Mouse (Mus musculus) lung, postnatal 0 days (tissue): Measurements from ENCODE around the gene Foxk1. TPM values are rescaled to one million over a fixed set of nuclear protein-coding genes. Genes with fewer than 3 reads are reported as not detected.

Experiments
- ATAC-seq: fragments of 200-750 bp; cut with Nextera tagmentation; 2 replicates; pipeline ENCODE4 v1.8.0; 2017; ENCODE audit warnings: moderate library complexity
- DNase-seq: peaks from one replicate; pipeline ENCODE4 v3.0.0-alpha.2; 2016; ENCODE audit warnings: low spot score
- H3K27ac ChIP-seq: fragments of 300-500 bp; sonication (generic); 2 replicates; pipeline ENCODE4 v1.5.1; 2014; ENCODE audit warnings: antibody characterized with exemption, mild to moderate bottlenecking, low read length, mixed read lengths
- H3K27me3 ChIP-seq: fragments of 300-500 bp; sonication (generic); replicated peaks from 2 replicates; pipeline ENCODE4 v1.6.1; 2014; ENCODE audit warnings: low read length, mixed read lengths; ENCODE audit not compliant: insufficient read depth
- H3K36me3 ChIP-seq: fragments of 300-500 bp; sonication (generic); 2 replicates; pipeline ENCODE4 v1.6.1; 2014; ENCODE audit warnings: low read length, mixed read lengths; ENCODE audit not compliant: insufficient read depth
- H3K4me1 ChIP-seq: fragments of 300-500 bp; sonication (generic); 2 replicates; pipeline ENCODE4 v1.6.1; 2014; ENCODE audit warnings: antibody characterized with exemption, low read depth, low read length, mixed read lengths; ENCODE audit not compliant: insufficient read depth
- H3K4me2 ChIP-seq: fragments of 300-500 bp; sonication (generic); replicated peaks from 2 replicates; pipeline ENCODE4 v1.6.1; 2014; ENCODE audit warnings: low read depth, mild to moderate bottlenecking, low read length, moderate library complexity, mixed read lengths
- H3K4me3 ChIP-seq: fragments of 300-500 bp; sonication (generic); 2 replicates; pipeline ENCODE4 v1.5.1; 2014; ENCODE audit warnings: low read depth, low read length
- H3K9ac ChIP-seq: fragments of 300-500 bp; sonication (generic); replicated peaks from 2 replicates; pipeline ENCODE4 v1.6.1; 2014; ENCODE audit warnings: low read depth, mild to moderate bottlenecking
- H3K9me3 ChIP-seq: fragments of 300-500 bp; sonication (generic); 2 replicates; pipeline ENCODE4 v1.6.1; 2016; ENCODE audit warnings: low read length, mixed read lengths
- CTCF ChIP-seq: IDR thresholded peaks from 2 replicates; pipeline ENCODE4 v1.5.1; 2016; ENCODE audit warnings: antibody characterized with exemption, mild to moderate bottlenecking
- EP300 ChIP-seq: IDR thresholded peaks from 2 replicates; pipeline ENCODE4 v1.6.1; 2016; ENCODE audit warnings: antibody characterized with exemption, mild to moderate bottlenecking, control low read depth
- WGBS: fragments of 180-500 bp; shearing (Covaris S2); extraction: QIAGEN DNeasy Blood & Tissue Kit; methylation state at CpG from one replicate; pipeline ENCODE4 v1.1.7; 2014; 5-methylcytosine and 5-hydroxymethylcytosine counted together
- polyA plus RNA-seq: library from polyadenylated mRNA; unstranded; fragments of >200 nt; fragmentation: Nextera tagmentation; extraction: Ambion mirVana; gene quantifications from 2 replicates; pipeline ENCODE4 v1.2.1, GENCODE M21; 2015

The Foxk1 gene
- polyA plus RNA-seq, 1 experiment from 2014 or later = 4.3 TPM

GRCm38 (mm10) chr5:142415401-142415800 is 14.1 kb downstream of the Foxk1 start:
- Histone ChIP-seq H3K36me3 (no peaks in the 10 kb centered on the region; the same call in 1 of the 2 replicates), H3K9ac (no peak overlapping the region), H3K4me2 (no peak overlapping the region), H3K9me3 (no peaks in the 10 kb centered on the region), H3K4me3 (no peak overlapping the region), H3K27me3 (no peaks in the 10 kb centered on the region), H3K4me1 (peaks cover 22% of the 10 kb centered on the region), H3K27ac (no peak overlapping the region)
- no peak for DNase-seq
- 76% methylated on average over 6 of the region's 6 CpGs for WGBS
- TF ChIP-seq EP300 (no peak), CTCF (no peak)
- ATAC-seq = no peak

GRCm38 (mm10) chr5:142416070-142416775 is 14.9 kb downstream of the Foxk1 start:
- Histone ChIP-seq H3K27ac (peak overlapping the region; percentile 57), H3K4me3 (no peak overlapping the region), H3K9me3 (no peaks in the 10 kb centered on the region), H3K36me3 (no peaks in the 10 kb centered on the region; the same call in 1 of the 2 replicates), H3K27me3 (no peaks in the 10 kb centered on the region), H3K4me2 (no peak overlapping the region), H3K9ac (0 out of 2 replicates have a peak overlapping the region, but pooled peaks have one; percentile 8), H3K4me1 (peaks cover 22% of the 10 kb centered on the region)
- 16% methylated on average over 14 of the region's 14 CpGs for WGBS
- TF ChIP-seq CTCF (no peak), EP300 (peak; percentile 44; the same call in 1 of the 2 replicates)
- ATAC-seq (peak; percentile 25), DNase-seq (peak; percentile 40)

GRCm38 (mm10) chr5:142417104-142417503 is 15.8 kb downstream of the Foxk1 start:
- Histone ChIP-seq H3K27ac (no peak overlapping the region), H3K4me1 (peaks cover 22% of the 10 kb centered on the region), H3K4me3 (no peak overlapping the region), H3K9me3 (no peaks in the 10 kb centered on the region), H3K27me3 (no peaks in the 10 kb centered on the region), H3K9ac (no peak overlapping the region), H3K4me2 (no peak overlapping the region), H3K36me3 (no peaks in the 10 kb centered on the region; the same call in 1 of the 2 replicates)
- ATAC-seq (no peak), DNase-seq (no peak)
- 80% methylated on average over 3 of the region's 3 CpGs for WGBS
- TF ChIP-seq EP300 = no peak
- TF ChIP-seq CTCF = no peak

- Histone ChIP-seq H3K9ac (no peak overlapping the region), H3K27me3 (no peaks in the 10 kb centered on the region), H3K4me2 (no peak overlapping the region), H3K27ac (no peak overlapping the region), H3K36me3 (no peaks in the 10 kb centered on the region; the same call in 1 of the 2 replicates), H3K4me3 (no peak overlapping the region), H3K9me3 (no peaks in the 10 kb centered on the region), H3K4me1 (peaks cover 16% of the 10 kb centered on the region)
- ATAC-seq = no peak
- 52% methylated on average over 9 of the region's 9 CpGs for WGBS
- TF ChIP-seq EP300 (no peak), CTCF (no peak)
- no peak for DNase-seq
Observed at GRCm38 (mm10) chr5:142417876-142418275, 16.6 kb downstream of the Foxk1 start.

GRCm38 (mm10) chr5:142418419-142418818 is 17.1 kb downstream of the Foxk1 start:
- H3K4me3 ChIP-seq = no peak overlapping the region
- ATAC-seq = no peak
- WGBS = 85% methylated on average over 4 of the region's 4 CpGs

GRCm38 (mm10) chr5:142420317-142420716 is 19.0 kb downstream of the Foxk1 start:
- ATAC-seq (no peak), DNase-seq (no peak)
- Histone ChIP-seq H3K36me3 (no peaks in the 10 kb centered on the region; the same call in 1 of the 2 replicates), H3K4me2 (no peak overlapping the region), H3K4me1 (peaks cover 25% of the 10 kb centered on the region), H3K27me3 (no peaks in the 10 kb centered on the region), H3K9me3 (no peaks in the 10 kb centered on the region), H3K9ac (no peak overlapping the region), H3K4me3 (no peak overlapping the region), H3K27ac (no peak overlapping the region)
- no peak for TF ChIP-seq EP300
- TF ChIP-seq CTCF = no peak
- 78% methylated on average over 4 of the region's 4 CpGs for WGBS

More at GRCm38 (mm10) chr5:142418419-142418818, 17.1 kb downstream of the Foxk1 start:
- Histone ChIP-seq H3K4me2 (no peak overlapping the region), H3K36me3 (no peaks in the 10 kb centered on the region; the same call in 1 of the 2 replicates), H3K9ac (no peak overlapping the region), H3K27me3 (no peaks in the 10 kb centered on the region), H3K27ac (no peak overlapping the region), H3K9me3 (no peaks in the 10 kb centered on the region), H3K4me1 (peaks cover 15% of the 10 kb centered on the region)
- DNase-seq = no peak
- TF ChIP-seq CTCF = no peak
- no peak for TF ChIP-seq EP300
